In the genomic region with DNA sequence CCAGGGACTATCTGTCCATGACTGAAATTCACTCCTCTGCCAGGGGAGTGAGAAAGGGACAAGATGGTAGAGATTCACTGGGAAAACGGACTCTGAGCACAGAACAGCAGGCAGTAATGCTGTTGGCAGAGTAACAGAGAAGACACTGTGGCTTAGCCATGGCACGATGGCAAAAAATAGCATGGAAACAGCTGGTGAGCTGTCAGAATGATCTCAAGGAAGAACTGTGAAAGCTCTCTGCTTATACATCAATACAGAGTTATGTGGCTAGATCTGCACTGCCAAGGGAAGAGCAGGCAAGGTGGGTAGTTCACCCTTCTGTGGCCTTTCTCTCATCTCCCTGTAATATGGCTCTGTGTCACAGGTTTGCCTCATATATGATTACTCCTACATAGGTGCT, we compare ENCODE assay signal across 13 mouse cellular contexts.
DNase-seq lines count a peak whose midpoint lies in the region; ATAC-seq lines count a peak whose summit lies in the region.
"Had no signal": no experiment of that assay in that cellular context is flagged by ENCODE, and none has a peak within 500 bp of the region (broad histone marks: within the 10 kb centered on the region; RNA-seq: fewer than 3 reads in every experiment).

No protein-coding gene starts in this region.

- no peaks in the 10 kb centered on the region; the same call in 1 of the 2 replicates for H3K4me1 ChIP-seq in hindbrain, embryonic 16.5 days (ENCODE audit: control insufficient read depth, insufficient read depth, low read depth, low read length)
- no peaks in the 10 kb centered on the region for H3K4me1 ChIP-seq in hindbrain, embryonic 12.5 days
- H3K4me1 ChIP-seq: midbrain, embryonic 12.5 days had no signal

- no peak overlapping the region for H3K4me3 ChIP-seq in hindbrain, embryonic 16.5 days (ENCODE audit: low read length)
- no peak overlapping the region for H3K4me3 ChIP-seq in hindbrain, embryonic 12.5 days
- H3K4me3 ChIP-seq: midbrain, embryonic 12.5 days had no signal

- 49% methylated on average over 2 of the region's 2 CpGs for WGBS in hindbrain, embryonic 16.5 days
- 70% methylated on average over 2 of the region's 2 CpGs for WGBS in hindbrain, embryonic 12.5 days

- ATAC-seq in hindbrain, embryonic 16.5 days: peak; percentile 89
- ATAC-seq in hindbrain, embryonic 12.5 days (ENCODE audit: low FRiP score): no peak
- ATAC-seq: liver, postnatal 0 days had no signal

- H3K9me3 ChIP-seq in hindbrain, embryonic 16.5 days (ENCODE audit: control insufficient read depth, low read length): no peaks in the 10 kb centered on the region
- no peaks in the 10 kb centered on the region for H3K9me3 ChIP-seq in hindbrain, embryonic 12.5 days (replicated peaks)
- H3K9me3 ChIP-seq: midbrain, embryonic 12.5 days had no signal

- H3K36me3 ChIP-seq in hindbrain, embryonic 16.5 days (ENCODE audit: control insufficient read depth, insufficient read depth, low read length): no peaks in the 10 kb centered on the region
- no peaks in the 10 kb centered on the region for H3K36me3 ChIP-seq in hindbrain, embryonic 12.5 days
- H3K36me3 ChIP-seq: midbrain, embryonic 12.5 days had no signal

- H3K27me3 ChIP-seq in hindbrain, embryonic 16.5 days (replicated peaks; ENCODE audit: control insufficient read depth, insufficient read depth, low read length): no peaks in the 10 kb centered on the region
- no peaks in the 10 kb centered on the region for H3K27me3 ChIP-seq in hindbrain, embryonic 12.5 days

- H3K9ac ChIP-seq in hindbrain, embryonic 16.5 days (ENCODE audit: low read depth, low read length): no peak overlapping the region
- no peak overlapping the region for H3K9ac ChIP-seq in hindbrain, embryonic 12.5 days
- H3K9ac ChIP-seq: liver, postnatal 0 days; midbrain, embryonic 12.5 days had no signal

- DNase-seq in cerebellum, postnatal 36 days: peak; percentile 72 to 80
- DNase-seq in layer of hippocampus, adult 9-11 months: peak; percentile 77
- peak; percentile 73 to 80 for DNase-seq in right cerebral cortex, adult 2 months (ENCODE audit: low spot score in 2 of 2)
- no peak for DNase-seq in lung, postnatal 10 days
- no peak for DNase-seq in gastrocnemius, postnatal 10 days
- DNase-seq in thymus, postnatal 25 days: no peak
- DNase-seq: kidney, postnatal 36 days; liver, postnatal 0 days; retina, postnatal 1 day had no signal

- H3K27ac ChIP-seq in hindbrain, embryonic 16.5 days (ENCODE audit: low read depth, low read length): no peak overlapping the region
- H3K27ac ChIP-seq in hindbrain, embryonic 12.5 days: no peak overlapping the region
- H3K27ac ChIP-seq: midbrain, embryonic 12.5 days; stomach, postnatal 0 days had no signal

- no peak overlapping the region for H3K4me2 ChIP-seq in hindbrain, embryonic 16.5 days (ENCODE audit: low read length)
- H3K4me2 ChIP-seq in hindbrain, embryonic 12.5 days (replicated peaks): no peak overlapping the region
- H3K4me2 ChIP-seq: midbrain, embryonic 12.5 days had no signal

Comparison
In these comparisons a context has a peak if more than half of its experiments do, and no peak if none do; other contexts are left out.
1. DNase-seq: peak in cerebellum, postnatal 36 days (2 of 2), layer of hippocampus, adult 9-11 months (single experiment) and right cerebral cortex, adult 2 months (2 of 2); none in lung, postnatal 10 days (single experiment), gastrocnemius, postnatal 10 days (single experiment) and thymus, postnatal 25 days (single experiment).